Mouse (Mus musculus): ENCODE data around the gene St3gal3.

- TF ChIP-seq POLR2A (IDR thresholded peaks at IDR 0.05; ENCODE audit: borderline replicate concordance, insufficient read depth, low read length) (no peak), CTCF (IDR thresholded peaks at IDR 0.05; ENCODE audit: borderline replicate concordance, insufficient read depth, low read depth, low read length) (no peak)
Observed at GRCm38 (mm10) chr4:118000605-118001208, 134.0 kb downstream of the St3gal3 start.

Data from cerebellum, adult 2 months (tissue).